Mouse (Mus musculus) testis, adult 2 months (tissue): ENCODE results near the gene Phactr4.

Experiments used
- CTCF ChIP-seq: fragments of 200-500 bp; IDR thresholded peaks from 2 replicates; pipeline ENCODE4 v1.5.1; 2012; ENCODE audit warnings: low read depth, mild to moderate bottlenecking, inconsistent platforms, low read length, moderate library complexity; ENCODE audit not compliant: control insufficient read depth, insufficient read depth, insufficient replicate concordance
- POLR2A ChIP-seq: fragments of 200-500 bp; IDR thresholded peaks from 2 replicates; pipeline ENCODE4 v1.6.1; 2012; ENCODE audit warnings: low read depth, mild to moderate bottlenecking, inconsistent platforms, low read length, moderate library complexity; ENCODE audit not compliant: control insufficient read depth

GRCm38 (mm10) chr4:132345843-132346212 is 76.5 kb downstream of the Phactr4 start:
- no peak for TF ChIP-seq CTCF
- TF ChIP-seq POLR2A: no peak
